Mouse (Mus musculus) activated CD4-positive, CD25-positive, alpha-beta regulatory T cell, adult 4 months (primary cell): ENCODE results near the gene Sucla2. TPM values are rescaled to one million over a fixed set of nuclear protein-coding genes. Genes with fewer than 3 reads are reported as not detected.
"Not testable (repeated sequence)": the region's sequence is repeated elsewhere in the genome, so short reads cannot be mapped to it uniquely, and the experiment has no call there.

ENCODE experiments used
- ATAC-seq: one replicate; pipeline ENCODE4 v1.8.0; 2017
- polyA plus RNA-seq, 2 experiments: library from polyadenylated mRNA; unstranded; fragments of 100-300 nt; shearing (Covaris generic); gene quantifications; one replicate each; pipeline ENCODE4 v1.2.1; 2017

Sucla2 gene
- polyA plus RNA-seq, 2 experiments from 2014 or later: 85.1 to 91.6 TPM

DNA sequence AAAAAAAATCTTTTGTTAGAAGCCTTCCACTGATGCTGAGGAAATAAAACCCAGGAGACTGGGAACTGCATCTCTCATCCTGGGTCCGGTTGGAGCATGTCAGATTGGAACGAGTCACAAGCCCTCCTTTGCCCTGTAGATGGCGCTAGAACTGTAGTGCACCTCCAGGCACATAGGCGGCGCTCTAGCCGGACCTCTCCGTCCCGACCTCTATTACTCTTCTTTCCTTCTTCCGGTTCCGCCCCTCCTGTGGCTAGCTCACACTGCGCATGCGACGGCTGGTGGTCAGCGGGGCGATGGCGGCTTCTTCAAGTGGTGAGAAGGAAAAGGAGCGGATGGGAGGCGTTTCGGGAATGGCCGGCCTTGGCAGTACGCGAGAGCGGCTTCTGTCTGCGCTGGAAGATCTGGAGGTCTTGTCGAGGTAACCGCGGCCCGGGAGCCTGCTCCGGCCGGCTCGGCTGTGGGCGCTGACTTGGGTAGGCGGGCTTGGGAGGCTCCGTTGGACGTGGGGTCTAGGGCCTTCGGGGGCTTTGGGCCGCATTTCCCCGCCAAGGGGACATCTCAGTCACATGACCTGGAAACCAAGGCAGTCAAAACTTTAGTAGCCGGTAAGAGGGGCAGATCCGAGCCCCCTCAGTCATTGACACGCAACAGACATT is 15.2 kb upstream of the Sucla2 start, which contains the start of gene Med4:
TSS of gene Med4 (plus strand) at position 261 of the 659 bp plus-strand sequence.
- peak; percentile 69 for ATAC-seq

DNA sequence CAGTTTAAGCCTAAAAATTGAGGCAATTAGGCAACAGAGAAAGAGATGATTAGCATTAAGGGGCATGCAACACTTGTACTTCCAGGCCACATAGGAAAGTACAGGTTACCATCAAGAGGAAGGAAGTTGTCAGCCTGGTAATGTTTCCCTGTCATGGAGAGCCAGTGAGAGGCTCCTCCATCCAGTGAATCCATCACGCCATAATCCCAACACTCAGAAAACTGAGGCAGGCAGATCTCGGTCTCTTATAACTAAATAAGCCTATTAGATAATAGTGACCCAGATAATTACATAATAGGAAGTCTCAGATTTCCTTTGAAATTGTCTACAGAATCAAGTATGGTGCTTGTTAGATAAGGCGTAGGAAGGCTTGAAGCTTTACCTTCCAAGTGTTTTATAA is 983 bp upstream of the Sucla2 start:
- no peak for ATAC-seq

DNA sequence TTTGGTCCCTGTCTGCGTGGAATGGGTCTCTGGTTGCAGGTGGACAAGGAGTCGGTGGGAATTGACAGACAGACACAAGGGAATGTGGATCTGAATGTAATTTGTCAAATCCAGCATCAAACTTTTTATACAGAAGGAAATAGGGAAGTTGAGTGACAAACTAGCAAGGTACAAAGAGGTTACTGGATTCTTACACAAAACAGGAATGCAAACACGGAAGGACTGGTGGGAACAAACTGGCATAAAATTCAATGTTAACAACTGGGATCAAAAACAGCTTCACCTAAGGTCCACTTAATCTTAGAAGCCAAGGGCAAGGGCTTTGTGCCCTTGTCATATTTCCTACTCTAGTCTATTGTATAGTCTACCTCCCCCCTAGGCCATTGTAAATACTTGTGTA is 3.5 kb downstream of the Sucla2 start:
- not testable (repeated sequence) for ATAC-seq

DNA sequence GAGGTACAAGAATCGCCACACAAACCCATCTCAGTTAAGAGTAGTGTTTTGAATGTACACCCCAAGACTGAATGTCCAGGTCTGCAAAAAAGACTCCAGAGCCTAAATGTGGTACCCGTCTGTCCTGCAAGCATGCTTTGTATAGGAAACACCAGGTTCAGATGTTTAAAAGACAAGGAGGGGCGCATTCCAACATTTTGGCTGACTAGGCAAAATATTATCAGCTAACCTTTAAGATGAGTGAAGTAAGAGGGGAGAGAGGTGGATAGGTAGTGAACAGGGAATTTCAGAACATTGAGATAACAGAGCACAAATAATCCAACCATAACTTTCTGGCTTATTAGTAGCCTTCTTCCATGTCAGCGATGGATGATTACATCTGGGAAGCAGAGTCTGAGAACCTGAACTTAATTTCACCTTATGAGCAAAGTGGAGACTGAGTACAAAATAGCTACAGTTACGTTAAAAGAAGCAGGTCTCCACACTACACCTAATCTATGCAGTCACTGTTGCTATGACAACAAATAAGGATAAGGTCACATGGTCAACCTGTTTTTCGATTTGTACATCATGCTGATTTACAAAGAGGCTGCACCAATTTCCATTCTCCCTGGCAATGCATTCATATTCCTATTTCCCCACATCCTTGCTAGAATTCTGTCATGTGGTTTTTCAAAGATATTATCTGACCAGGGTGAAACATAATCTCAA is 8.8 kb downstream of the Sucla2 start:
- ATAC-seq: no peak

DNA sequence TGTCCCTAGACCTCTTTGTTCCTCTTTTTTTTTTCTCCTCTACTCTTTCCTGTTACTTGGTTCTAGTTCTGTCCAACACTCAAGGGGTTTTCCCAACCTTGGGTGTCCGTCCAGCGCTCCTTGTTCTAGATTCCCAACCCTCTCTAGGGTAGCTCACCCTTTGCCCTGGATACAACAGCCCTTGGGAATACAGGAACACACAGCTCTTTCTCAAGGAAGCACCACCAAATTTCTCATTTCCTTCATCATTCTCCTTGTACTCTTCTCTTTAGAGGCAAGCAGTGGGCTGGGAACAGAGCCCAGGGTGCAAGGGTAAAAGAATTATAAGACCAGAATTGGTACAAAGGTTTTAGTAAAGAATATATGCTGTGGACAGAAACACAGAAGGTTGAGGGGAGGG is 10.5 kb downstream of the Sucla2 start:
- ATAC-seq: no peak

DNA sequence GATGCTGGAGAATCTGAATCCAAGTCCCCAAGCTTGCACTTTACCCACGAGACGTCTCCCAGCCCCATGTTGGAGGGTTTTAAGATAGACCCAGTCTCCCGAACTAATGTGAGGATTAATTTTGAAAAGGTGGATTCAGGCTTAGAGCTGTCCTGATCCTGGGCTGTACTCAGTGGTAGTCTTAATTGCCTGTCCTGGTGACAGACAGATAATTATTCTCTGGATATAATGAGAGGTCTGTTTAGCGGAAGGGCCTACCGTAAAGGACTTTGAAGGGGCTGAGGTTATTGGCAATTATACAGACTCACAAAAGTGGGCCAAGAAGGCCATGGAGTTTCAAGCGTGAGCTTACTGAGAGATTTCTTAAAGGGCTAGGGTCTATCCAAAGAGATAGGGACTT is 18.7 kb downstream of the Sucla2 start:
- ATAC-seq: no peak

DNA sequence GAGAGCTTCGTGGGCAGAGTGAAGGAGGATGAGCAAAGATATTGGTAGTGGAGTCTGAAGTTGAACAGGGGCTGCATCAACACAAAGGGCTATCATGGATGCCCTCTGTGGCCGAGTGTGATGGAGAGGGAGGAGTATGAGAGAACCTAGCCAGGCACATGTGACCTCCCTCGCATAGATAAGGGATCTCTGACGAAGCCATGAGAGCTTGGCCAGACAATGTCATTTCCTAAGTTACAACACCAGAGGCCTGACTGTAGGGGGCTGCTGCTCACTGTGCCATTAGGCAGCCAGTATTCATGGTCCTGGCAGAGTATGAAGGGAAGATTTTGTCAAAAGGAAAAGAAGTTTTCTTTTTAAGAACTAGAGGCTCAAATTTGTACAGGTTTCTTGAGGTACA is 21.9 kb downstream of the Sucla2 start:
- no peak for ATAC-seq

DNA sequence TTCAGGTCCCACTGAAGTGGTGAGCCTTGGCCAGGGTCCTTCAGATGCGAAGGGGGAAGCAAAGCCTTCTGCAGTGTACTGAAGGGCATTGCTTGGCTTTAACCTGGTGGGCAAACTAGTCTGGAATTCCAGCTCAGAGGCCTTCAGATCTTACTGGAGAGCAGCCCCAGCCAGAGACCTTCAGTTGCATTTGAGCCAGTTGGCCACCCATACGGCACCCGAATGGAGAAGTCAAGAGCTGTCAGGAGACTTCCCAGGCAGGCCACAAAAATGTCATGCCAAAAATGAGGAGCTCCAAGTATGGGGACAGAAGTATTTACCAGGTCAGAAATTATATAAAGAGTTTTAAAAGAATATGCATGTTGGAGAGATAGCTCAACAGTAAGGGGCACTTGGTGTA is 22.9 kb downstream of the Sucla2 start, which contains the start of gene Nudt15:
TSS of gene Nudt15 (minus strand) at position 192 of the 400 bp plus-strand sequence.
- no peak for ATAC-seq

DNA sequence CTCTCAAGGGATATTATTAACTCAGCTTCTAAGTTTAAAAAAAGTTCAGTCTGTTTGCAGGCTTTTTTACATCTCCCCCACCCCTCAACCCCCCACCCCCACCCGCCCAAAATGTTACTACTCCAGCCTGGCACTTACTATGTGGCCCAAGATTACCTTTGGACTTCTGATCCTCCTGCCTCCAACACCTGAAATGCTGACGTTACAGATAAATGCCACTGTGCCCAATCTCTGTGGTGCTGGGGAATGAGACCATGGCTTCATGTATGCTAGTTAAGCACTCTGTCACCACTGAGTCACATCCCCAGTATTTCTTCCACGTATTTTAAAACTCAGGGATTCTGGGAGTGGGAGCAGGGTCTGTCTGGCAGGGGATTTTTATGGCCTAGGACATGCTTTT is 25.2 kb downstream of the Sucla2 start:
- no peak for ATAC-seq

DNA sequence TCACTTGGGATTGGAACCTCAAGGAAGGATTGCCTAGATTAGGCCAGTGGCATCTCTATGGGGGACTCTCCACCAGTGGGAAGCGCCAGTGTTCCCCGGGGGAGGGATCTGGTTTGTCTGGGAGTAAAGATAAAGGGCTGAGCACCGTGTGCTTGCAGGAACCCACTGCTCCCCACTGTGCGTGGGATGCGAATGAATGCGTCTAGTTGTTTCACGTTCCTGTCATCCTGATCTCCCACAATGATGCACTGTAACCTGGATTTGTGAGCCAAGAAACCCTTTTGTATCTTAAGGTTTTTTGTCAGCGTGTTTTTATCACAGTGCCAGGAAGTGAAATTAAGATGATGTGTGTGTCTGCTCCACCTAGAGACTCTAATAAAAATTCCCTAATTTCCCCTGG is 25.6 kb downstream of the Sucla2 start:
- ATAC-seq: no peak

DNA sequence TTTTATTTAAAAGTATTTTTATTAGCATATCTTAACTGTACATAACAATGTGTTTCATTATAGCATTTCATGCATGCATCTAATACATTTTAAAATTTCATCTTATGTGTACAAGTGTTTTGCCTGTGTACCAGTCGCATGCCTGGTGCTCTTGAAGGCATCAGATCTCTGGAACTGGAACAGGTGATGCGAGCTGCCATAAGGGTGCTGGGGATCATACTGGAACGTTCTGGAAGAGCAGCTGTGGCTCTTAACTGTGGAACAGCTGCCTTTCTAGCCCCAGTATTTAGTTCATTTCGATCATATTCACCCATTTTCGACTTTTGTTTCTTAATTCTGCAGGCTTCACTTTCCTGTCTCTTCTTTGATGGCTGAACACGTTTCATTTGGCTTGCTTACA is 26.0 kb downstream of the Sucla2 start:
- ATAC-seq: no peak

DNA sequence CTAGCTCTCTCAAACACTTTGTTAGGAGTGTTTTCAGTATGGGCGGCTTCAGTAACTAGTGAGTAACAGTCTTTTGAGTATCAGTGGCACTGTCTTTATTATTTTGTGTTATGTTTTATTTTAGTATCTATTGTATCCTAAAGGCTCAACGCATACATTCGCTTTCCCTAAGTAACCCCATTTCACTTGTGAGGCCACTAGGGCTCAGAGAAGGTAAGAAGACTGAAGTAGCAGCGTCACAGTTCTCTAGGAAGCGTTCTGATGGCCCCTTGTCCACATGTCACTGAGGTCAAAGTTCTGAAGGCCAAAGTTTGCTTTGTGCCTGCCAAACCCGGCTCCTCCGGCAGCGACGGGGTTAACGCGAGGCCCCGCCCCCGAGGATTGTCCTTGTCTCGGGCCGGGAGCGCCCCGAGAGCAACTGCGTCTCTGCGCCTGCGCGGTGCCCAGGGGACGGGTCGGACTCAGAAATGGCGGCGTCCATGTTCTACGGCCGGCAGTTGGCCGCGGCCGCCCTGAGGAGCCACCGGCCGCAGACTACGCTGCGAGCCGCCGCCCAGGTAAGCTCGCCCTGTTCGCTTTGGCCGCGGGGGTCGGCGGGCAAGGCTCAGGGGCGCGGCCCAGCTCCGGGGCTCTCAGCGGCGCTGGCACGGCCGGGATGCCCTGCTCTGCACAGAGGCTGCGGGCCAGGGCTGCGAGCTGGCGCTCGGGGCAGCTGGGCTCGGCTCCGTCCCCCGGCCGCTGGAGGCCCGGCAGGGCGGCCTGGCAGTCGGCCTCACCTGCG is 27.4 kb downstream of the Sucla2 start:
- ATAC-seq: peak; percentile 82

DNA sequence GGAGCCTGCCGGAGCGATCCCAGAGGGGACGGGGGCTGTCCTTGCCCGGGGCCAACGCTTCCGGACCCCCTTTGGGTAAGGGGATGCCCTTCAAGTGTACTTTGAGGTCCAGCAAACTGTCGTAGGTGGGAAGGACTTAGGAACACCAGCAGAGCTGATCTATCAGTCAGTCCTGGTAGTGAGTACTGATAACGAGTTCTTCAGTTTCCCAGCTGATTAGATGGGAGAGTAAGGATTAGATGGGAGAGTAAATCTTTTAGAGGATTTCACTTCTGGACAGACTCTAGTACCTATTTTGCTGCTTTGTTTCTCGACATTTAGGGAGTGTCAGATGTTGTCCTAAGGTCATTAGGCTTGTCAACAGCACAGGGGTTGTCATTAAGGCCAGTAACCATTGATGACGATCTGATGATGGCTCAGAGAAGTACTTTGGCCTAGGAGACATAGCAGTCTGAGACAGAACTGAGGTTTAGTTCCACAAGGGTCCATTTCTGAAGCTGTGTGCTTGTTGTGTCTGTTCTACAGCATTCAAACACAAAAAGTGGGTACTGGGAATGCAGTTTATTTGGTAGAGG is 28.1 kb downstream of the Sucla2 start:
- ATAC-seq: no peak

DNA sequence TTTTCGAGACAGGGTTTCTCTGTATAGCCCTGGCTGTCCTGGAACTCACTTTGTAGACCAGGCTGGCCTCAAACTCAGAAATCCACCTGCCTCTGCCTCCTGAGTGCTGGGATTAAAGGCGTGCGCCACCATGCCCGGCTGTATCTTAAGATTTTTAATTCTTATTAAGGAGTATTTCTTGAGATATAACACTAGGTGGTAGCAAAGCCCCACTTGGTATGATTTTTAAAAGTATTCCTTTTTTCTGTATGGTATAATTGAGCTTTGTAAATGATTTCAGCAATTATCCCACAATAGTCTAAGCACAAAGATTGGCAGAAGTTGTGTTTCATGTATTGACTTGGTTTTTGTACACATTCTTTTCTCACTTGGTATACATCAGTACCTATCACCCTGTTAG is 44.7 kb downstream of the Sucla2 start:
- ATAC-seq: not testable (repeated sequence)

DNA sequence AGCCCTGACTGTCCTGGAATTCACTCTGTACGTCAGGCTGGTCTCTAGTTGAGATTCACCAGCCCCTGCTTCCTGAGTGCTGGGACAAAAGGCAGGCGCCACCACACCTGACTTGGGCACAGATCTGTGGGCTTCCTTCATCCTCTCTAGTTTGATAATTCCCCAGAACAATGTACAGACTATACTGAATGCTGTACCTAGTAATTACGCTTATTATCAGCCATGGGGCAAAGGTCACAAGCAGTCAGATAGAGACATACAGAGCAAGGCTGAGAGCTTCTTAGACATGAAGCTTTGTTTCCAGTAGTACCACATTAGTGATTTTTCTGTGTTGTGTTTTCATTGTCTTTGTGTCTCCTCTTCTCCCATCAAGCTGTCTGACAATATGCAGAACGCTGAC is 46.0 kb downstream of the Sucla2 start:
- no peak for ATAC-seq

DNA sequence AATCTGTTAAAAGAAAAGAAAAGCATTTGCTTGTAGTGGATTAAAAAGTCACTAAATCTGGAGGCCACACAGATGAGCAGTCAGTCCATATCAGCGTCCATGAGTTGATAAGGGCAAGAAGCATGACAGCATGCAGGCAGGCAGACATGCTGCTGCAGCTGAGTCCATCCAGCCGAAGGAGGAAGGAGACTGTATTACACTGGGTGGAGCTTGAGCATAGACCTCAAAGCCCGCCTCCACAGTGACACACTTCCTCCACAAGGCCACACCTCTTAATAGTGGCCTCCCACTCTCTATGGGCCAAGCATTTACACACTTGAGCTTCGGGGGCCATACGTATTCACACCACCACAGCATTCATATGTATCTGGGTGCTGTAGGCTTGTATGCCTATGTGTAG is 48.9 kb downstream of the Sucla2 start:
- ATAC-seq: no peak

DNA sequence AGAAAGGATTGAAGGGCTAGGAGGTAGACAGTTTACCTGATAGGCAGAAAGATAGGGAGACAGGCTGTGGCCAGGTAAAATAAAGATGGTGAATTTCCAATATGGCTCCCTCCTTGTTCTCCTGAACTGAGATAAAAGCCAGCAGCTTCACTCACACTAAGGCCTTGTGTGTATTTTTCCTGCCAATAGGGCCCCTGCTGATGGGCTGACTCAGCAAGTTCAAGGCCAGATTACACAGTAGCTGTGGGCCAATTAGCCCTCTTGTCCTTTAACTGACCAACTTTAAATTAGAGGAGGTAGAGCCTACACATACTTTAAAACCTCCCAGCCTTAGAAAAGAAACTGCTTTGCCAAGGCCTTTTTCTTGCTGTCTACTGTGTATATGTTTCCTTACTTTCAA is 51.2 kb downstream of the Sucla2 start:
- ATAC-seq: no peak

DNA sequence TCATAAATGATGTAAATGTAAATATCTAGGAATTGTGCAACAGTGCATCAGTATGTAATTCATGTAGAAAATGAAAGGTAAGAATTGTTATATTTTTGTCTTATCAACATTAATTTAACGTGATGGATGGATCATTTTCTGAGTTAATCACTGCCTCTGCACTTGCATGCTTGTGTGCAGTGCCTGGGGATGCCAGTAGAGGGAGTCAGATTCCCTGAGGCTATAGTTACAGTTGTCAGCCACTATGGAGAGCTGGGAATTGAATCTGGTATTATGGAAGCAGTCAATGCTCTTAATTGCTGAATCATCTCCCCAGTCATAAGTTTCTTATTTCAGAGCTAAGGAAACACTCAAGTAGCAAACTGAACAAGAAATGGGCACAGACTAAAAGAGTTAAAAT is 63.0 kb downstream of the Sucla2 start:
- ATAC-seq: no peak

DNA sequence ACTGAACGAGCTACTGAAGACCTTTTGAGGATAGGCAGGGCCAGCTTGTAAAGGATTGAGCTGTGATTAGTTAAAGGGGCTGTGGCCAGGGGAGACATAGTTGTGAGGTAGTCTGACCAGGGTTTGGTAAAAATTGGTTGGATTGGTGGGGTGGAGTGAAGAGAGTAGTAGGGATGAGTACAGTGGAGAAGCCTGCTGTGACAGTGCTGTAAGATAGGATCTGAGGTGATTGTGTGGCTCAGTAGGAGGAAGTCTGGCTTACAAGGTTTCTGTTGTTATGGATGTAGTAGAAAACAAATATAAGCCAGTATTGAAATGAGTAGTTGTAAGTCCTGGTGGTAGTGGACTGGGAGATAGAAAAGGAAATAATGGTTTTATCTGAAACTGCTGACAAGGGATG is 67.0 kb downstream of the Sucla2 start:
- ATAC-seq: no peak

DNA sequence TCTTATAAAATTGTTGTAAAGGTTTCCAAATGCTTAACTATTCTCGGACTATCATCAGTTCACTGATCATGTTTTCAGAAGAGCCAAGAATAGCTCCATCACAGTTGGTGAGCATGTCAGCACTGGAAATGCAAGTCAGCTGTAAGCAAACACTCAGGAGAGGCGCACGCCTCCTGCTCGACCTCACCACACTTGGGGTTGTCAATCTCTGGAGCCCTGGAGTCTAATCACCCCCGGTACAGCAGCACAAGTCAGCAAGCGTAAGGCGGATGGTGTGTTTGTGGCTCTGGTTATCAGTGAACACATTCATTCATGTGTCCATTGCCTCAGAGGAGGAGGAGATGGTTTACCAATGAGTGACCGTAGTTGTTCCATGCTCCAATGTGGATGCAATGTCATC is 74.6 kb downstream of the Sucla2 start:
- ATAC-seq: no peak

DNA sequence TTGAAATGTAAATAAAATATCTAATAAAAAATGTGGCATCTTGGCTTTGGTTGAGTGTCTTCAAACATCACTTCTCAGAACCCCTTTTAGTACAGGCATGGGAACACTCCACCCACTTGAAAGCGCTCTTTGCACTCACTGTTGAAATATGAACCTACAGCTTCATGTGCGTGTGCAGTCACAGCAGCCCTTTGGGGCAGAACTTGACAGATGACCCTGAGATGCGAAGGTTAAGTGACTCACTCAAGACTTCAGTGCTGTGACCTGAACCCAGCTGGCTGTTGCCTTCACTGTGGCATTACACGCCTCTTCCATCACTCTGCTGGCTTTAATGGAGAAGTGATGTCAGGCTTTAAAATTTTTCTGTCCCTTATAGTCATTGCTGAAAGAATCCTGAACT is 82.6 kb downstream of the Sucla2 start:
- no peak for ATAC-seq

DNA sequence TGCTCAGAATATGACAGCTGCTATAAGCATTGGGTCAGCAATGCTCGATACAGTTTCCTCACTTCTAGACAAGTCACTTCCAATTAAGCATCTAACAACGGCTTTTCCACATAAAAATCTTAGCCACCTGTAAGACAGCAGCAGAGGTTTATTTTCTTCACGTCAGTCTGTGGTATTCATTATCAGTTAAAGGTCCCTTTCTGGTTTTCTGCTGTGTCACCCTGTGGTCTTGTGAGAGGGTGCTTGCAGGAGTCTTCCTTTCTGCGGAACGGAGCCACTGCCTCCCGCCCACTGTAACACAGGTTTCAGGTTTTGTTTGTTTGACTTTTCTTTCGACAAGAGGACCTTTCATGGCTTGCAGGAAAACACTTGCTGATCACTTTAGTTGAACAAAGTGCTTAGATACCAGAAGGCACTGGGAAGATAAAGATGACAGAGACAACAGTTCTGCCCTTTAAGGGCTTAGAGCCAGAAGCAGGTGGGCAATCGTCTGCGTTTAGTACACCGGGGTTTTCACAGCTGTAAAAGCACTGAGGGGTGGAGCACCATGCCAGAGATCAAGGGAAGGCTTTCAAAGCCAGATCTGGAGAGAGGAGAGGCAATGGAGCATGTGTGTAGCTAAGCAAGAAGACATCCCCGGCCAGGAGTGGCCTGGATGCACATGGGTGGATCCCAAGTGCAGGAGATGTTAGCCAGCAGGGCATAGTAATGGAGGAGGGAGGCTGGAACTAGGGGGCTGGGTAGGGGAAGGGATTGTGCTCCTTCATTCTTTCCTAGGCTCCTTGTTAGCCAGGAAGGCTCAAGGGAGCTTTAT is 83.8 kb downstream of the Sucla2 start:
- no peak for ATAC-seq
